Mouse (Mus musculus): Measurements from ENCODE around the gene 2010003K11Rik. TPM values are rescaled to one million over a fixed set of nuclear protein-coding genes. Genes with fewer than 3 reads are reported as not detected.

The 2010003K11Rik gene
- polyA plus RNA-seq, 1 experiment from 2014 or later, result 0.05 TPM

GRCm38 (mm10) chr19:4502701-4503100 lies 4.3 kb upstream of the 2010003K11Rik start:
- ChIA-PET CTCF (interaction anchor here (1.0 kb wide), 1 partner anchor 125 kb away, joined by 3 read pairs; no protein-coding TSS in a partner anchor), POLR2A (interaction anchor here (0.6 kb wide), 1 partner anchor 230 kb away, joined by 3 read pairs; no protein-coding TSS in a partner anchor)
- in situ Hi-C loops (cut with MboI; ENCODE audit: low pct_unique_long_range_greater_than_20kb), result no loop called here

GRCm38 (mm10) chr19:4497263-4497973 lies 965 bp downstream of the 2010003K11Rik start:
- H3K27me3 ChIP-seq, result no peaks in the 10 kb centered on the region
- POLR2A ChIA-PET, result interaction anchor here (0.6 to 0.9 kb wide), 2 partner anchors 8 to 60 kb away, joined by 3 read pairs; no protein-coding TSS in a partner anchor
- peak; percentile 18 for ATAC-seq
- TF ChIP-seq CTCF (IDR thresholded peaks at IDR 0.05), result peak; percentile 96
- in situ Hi-C loops (cut with MboI; ENCODE audit: low pct_unique_long_range_greater_than_20kb), result loop anchor here (5.0 kb wide), 2 partner anchors 130 to 245 kb away; partner anchors contain the start of gene Rce1
- CTCF ChIA-PET, result interaction anchor here (0.7 to 2.6 kb wide), 15 partner anchors 18 to 246 kb away, joined by 3 to 9 read pairs (median 3); partner anchors contain the start of gene Rce1
- DNase-seq (ENCODE audit: low read depth, low spot score), result no peak

More at GRCm38 (mm10) chr19:4502701-4503100, 4.3 kb upstream of the 2010003K11Rik start:
- H3K27me3 ChIP-seq, result no peaks in the 10 kb centered on the region
- no peak for ATAC-seq
- DNase-seq (ENCODE audit: low read depth, low spot score), result no peak
- no peak for TF ChIP-seq CTCF (IDR thresholded peaks at IDR 0.05)

- ATAC-seq (no peak), DNase-seq (ENCODE audit: low read depth, low spot score) (no peak)
- ChIA-PET CTCF (interaction anchor here (1.0 to 2.6 kb wide), 9 partner anchors 17 to 247 kb away, joined by 3 to 9 read pairs (median 4); partner anchors contain the start of gene Rce1), POLR2A (interaction anchor here (0.5 kb wide), 1 partner anchor 63 kb away, joined by 3 read pairs; no protein-coding TSS in a partner anchor)
- in situ Hi-C loops (cut with MboI; ENCODE audit: low pct_unique_long_range_greater_than_20kb), result loop anchor here (5.0 kb wide), 2 partner anchors 131 to 246 kb away; partner anchors contain the start of gene Rce1
- TF ChIP-seq CTCF (IDR thresholded peaks at IDR 0.05), result no peak
- H3K27me3 ChIP-seq, result no peaks in the 10 kb centered on the region
Observed at GRCm38 (mm10) chr19:4496535-4497262, 1.7 kb downstream of the 2010003K11Rik start.

- H3K27me3 ChIP-seq, result no peaks in the 10 kb centered on the region
- DNase-seq (ENCODE audit: low read depth, low spot score), result no peak
- TF ChIP-seq CTCF (IDR thresholded peaks at IDR 0.05), result no peak
- ChIA-PET CTCF (interaction anchor here (1.0 to 2.6 kb wide), 4 partner anchors 18 to 131 kb away, joined by 3 to 9 read pairs (median 5); no protein-coding TSS in a partner anchor), POLR2A (interaction anchor here (0.8 kb wide), 1 partner anchor 218 kb away, joined by 4 read pairs; no protein-coding TSS in a partner anchor)
- in situ Hi-C loops (cut with MboI; ENCODE audit: low pct_unique_long_range_greater_than_20kb), result loop anchor here (5.0 kb wide), 2 partner anchors 131 to 246 kb away; partner anchors contain the start of gene Rce1
- no peak for ATAC-seq
Observed at GRCm38 (mm10) chr19:4495814-4496213, 2.6 kb downstream of the 2010003K11Rik start.

GRCm38 (mm10) chr19:4494707-4495106 lies 3.7 kb downstream of the 2010003K11Rik start:
- no peak for TF ChIP-seq CTCF (IDR thresholded peaks at IDR 0.05)
- in situ Hi-C loops (cut with MboI; ENCODE audit: low pct_unique_long_range_greater_than_20kb), result loop anchor here (5.0 kb wide), 2 partner anchors 133 to 248 kb away; partner anchors contain the start of gene Rce1
- ChIA-PET POLR2A (no interaction called here), CTCF (interaction anchor here (1.9 kb wide), 1 partner anchor 132 kb away, joined by 6 read pairs; no protein-coding TSS in a partner anchor)
- no peaks in the 10 kb centered on the region for H3K27me3 ChIP-seq
- no peak for DNase-seq (ENCODE audit: low read depth, low spot score)
- no peak for ATAC-seq

- POLR2A ChIA-PET, result interaction anchor here (0.6 to 1.3 kb wide), 5 partner anchors 15 to 469 kb away, joined by 3 to 5 read pairs (median 4); partner anchors contain the start of genes Mrpl11 and Rhod
- in situ Hi-C loops (cut with MboI; ENCODE audit: low pct_unique_long_range_greater_than_20kb), result no loop called here
- ATAC-seq (peak; percentile 77), DNase-seq (ENCODE audit: low read depth, low spot score) (peak; percentile 97)
- TF ChIP-seq CTCF (IDR thresholded peaks at IDR 0.05), result no peak
- no peaks in the 10 kb centered on the region for H3K27me3 ChIP-seq
- CTCF ChIA-PET, result interaction anchor here (0.6 to 5.0 kb wide), 10 partner anchors 13 to 244 kb away, joined by 3 to 26 read pairs (median 4); partner anchors contain the start of gene Pcx
Observed at GRCm38 (mm10) chr19:4492526-4493296, 5.7 kb downstream of the 2010003K11Rik start.

GRCm38 (mm10) chr19:4491080-4491695 lies 7.2 kb downstream of the 2010003K11Rik start:
- no peaks in the 10 kb centered on the region for H3K27me3 ChIP-seq
- ATAC-seq, result no peak
- TF ChIP-seq CTCF (IDR thresholded peaks at IDR 0.05), result no peak
- DNase-seq (ENCODE audit: low read depth, low spot score), result no peak
- in situ Hi-C loops (cut with MboI; ENCODE audit: low pct_unique_long_range_greater_than_20kb), result no loop called here
- POLR2A ChIA-PET, result no interaction called here
- CTCF ChIA-PET, result interaction anchor here (1.5 to 5.0 kb wide), 7 partner anchors 12 to 49 kb away, joined by 3 to 26 read pairs (median 10); partner anchors contain the start of gene Pcx

- H3K27me3 ChIP-seq, result no peaks in the 10 kb centered on the region
- TF ChIP-seq CTCF (IDR thresholded peaks at IDR 0.05), result no peak
- POLR2A ChIA-PET, result interaction anchor here (0.7 kb wide), 1 partner anchor 189 kb away, joined by 3 read pairs; no protein-coding TSS in a partner anchor
- in situ Hi-C loops (cut with MboI; ENCODE audit: low pct_unique_long_range_greater_than_20kb), result no loop called here
- DNase-seq (ENCODE audit: low read depth, low spot score), result no peak
- ATAC-seq, result no peak
- CTCF ChIA-PET, result no interaction called here
Observed at GRCm38 (mm10) chr19:4487877-4488276, 10.5 kb downstream of the 2010003K11Rik start.

GRCm38 (mm10) chr19:4485006-4485405 lies 13.4 kb downstream of the 2010003K11Rik start:
- ChIA-PET CTCF (no interaction called here), POLR2A (no interaction called here)
- no peak for TF ChIP-seq CTCF (IDR thresholded peaks at IDR 0.05)
- ATAC-seq (no peak), DNase-seq (ENCODE audit: low read depth, low spot score) (no peak)
- no peaks in the 10 kb centered on the region for H3K27me3 ChIP-seq
- in situ Hi-C loops (cut with MboI; ENCODE audit: low pct_unique_long_range_greater_than_20kb), result no loop called here
